Comparison of ENCODE assay signal across 8 mouse cellular contexts in genomic region chr6:87002521-87003055, GRCm38 (mm10). TPM values are rescaled to one million over a fixed set of nuclear protein-coding genes. Genes with fewer than 3 reads are reported as not detected.
DNase-seq lines count a peak whose midpoint lies in the region; ATAC-seq lines count a peak whose summit lies in the region.

No protein-coding gene starts in this region.

- H3K79me2 ChIP-seq in macrophage (ENCODE audit: inconsistent target), result no peaks in the 10 kb centered on the region

- H3K27me3 ChIP-seq in hindbrain, embryonic 14.5 days (ENCODE audit: control insufficient read depth, insufficient read depth, low read length), result no peaks in the 10 kb centered on the region

- WGBS in hindbrain, embryonic 14.5 days, result 47% methylated on average over 8 of the region's 8 CpGs
- WGBS in macrophage (ENCODE audit: missing documents), result 0% methylated on average over 8 of the region's 8 CpGs

- ATAC-seq in hindbrain, embryonic 14.5 days (ENCODE audit: low FRiP score), result peak; percentile 68; the same call in 1 of the 2 replicates

- H3K9me3 ChIP-seq in hindbrain, embryonic 14.5 days (ENCODE audit: control insufficient read depth, low read length), result no peaks in the 10 kb centered on the region

- no peaks in the 10 kb centered on the region for H3K4me1 ChIP-seq in hindbrain, embryonic 14.5 days (replicated peaks; ENCODE audit: control insufficient read depth, insufficient read depth, low read length)

- H3K9ac ChIP-seq in hindbrain, embryonic 14.5 days, result no peak overlapping the region

- no peak overlapping the region for H3K4me3 ChIP-seq in hindbrain, embryonic 14.5 days (replicated peaks; ENCODE audit: low read length)
- H3K4me3 ChIP-seq in macrophage (ENCODE audit: inconsistent target), result no peak overlapping the region

- peak; percentile 87 for DNase-seq in R1 (ENCODE audit: low read depth, low spot score)
- DNase-seq in cerebellum, adult 9-10 months, result peak; percentile 84
- peak; percentile 49 to 71 for DNase-seq in frontal cortex, postnatal 10 days (ENCODE audit: low spot score in 2 of 2)
- DNase-seq in hindbrain, embryonic 14.5 days (ENCODE audit: low spot score), result peak; percentile 89
- peak; percentile 63 to 71 for DNase-seq in layer of hippocampus, postnatal 36 days
- DNase-seq in right cerebral cortex, postnatal 14 days, result peak; percentile 89
- peak; percentile 79 for DNase-seq in urinary bladder, postnatal 25 days (ENCODE audit: low spot score)

- H3K4me2 ChIP-seq in hindbrain, embryonic 14.5 days (replicated peaks), result no peak overlapping the region

- H3K36me3 ChIP-seq in hindbrain, embryonic 14.5 days (replicated peaks; ENCODE audit: control insufficient read depth, insufficient read depth), result peaks cover 22% of the 10 kb centered on the region
- peaks cover 14% of the 10 kb centered on the region for H3K36me3 ChIP-seq in macrophage (ENCODE audit: inconsistent target)

- no peak overlapping the region for H3K27ac ChIP-seq in hindbrain, embryonic 14.5 days
- peak overlapping the region; percentile 40 for H3K27ac ChIP-seq in macrophage

RNA-seq across cellular contexts. Expression of gene Nfu1, which starts 6.4 kb away (rescaled TPM):
- 137 and 146 TPM in 2 replicates for polyA plus RNA-seq in hindbrain, embryonic 14.5 days (2014; fragmentation: Nextera tagmentation; extraction: Ambion mirVana)
- total RNA-seq in layer of hippocampus, postnatal 36 days (2021), result 10 to 100 TPM; 55.1 to 55.5 TPM
- total RNA-seq in macrophage (2018; cell fraction: chromatin; rRNA removed), result 10 to 100 TPM; 24.3 to 91.9 (median 53.3) TPM
- total RNA-seq in macrophage (2018; cell fraction: cytosol; rRNA removed), result 10 to 100 TPM; 43.7 to 93.9 (median 69.9) TPM
- total RNA-seq in macrophage (2018; cell fraction: nucleus; rRNA removed), result 10 to 100 TPM; 25.8 to 97.2 (median 46.9) TPM
- 59.1 to 127 TPM (median 70.7 TPM) in 3 replicates for polyA plus RNA-seq in macrophage (2018)

RNA-seq across cellular contexts. Expression of gene Gfpt1, which starts 40.1 kb away (rescaled TPM):
- polyA plus RNA-seq in hindbrain, embryonic 14.5 days (2014; fragmentation: Nextera tagmentation; extraction: Ambion mirVana), result 26.9 and 28.8 TPM in 2 replicates
- total RNA-seq in layer of hippocampus, postnatal 36 days (2021), result 10 to 100 TPM; 52.9 to 56.7 TPM
- 100 to 1,000 TPM in 24 of 26 experiments, 10 to 100 TPM in 2; 94.7 to 275 (median 164) TPM for total RNA-seq in macrophage (2018; cell fraction: chromatin; rRNA removed)
- total RNA-seq in macrophage (2018; cell fraction: cytosol; rRNA removed), result 10 to 100 TPM; 36.6 to 63.3 (median 49.4) TPM
- total RNA-seq in macrophage (2018; cell fraction: nucleus; rRNA removed), result 100 to 1,000 TPM in 16 of 26 experiments, 10 to 100 TPM in 10; 62.8 to 152 (median 112) TPM
- polyA plus RNA-seq in macrophage (2018), result 20.5 to 30.0 TPM (median 23.5 TPM) in 3 replicates
